Mouse (Mus musculus) midbrain, postnatal 0 days (tissue): ENCODE results near the gene Tfap2b. TPM values are rescaled to one million over a fixed set of nuclear protein-coding genes. Genes with fewer than 3 reads are reported as not detected.

Experiments
- ATAC-seq: fragments of 200-750 bp; cut with Nextera tagmentation; 2 replicates; pipeline ENCODE4 v1.8.0; 2017; ENCODE audit warnings: moderate number of reproducible peaks, mild to moderate bottlenecking, moderate TSS enrichment, moderate library complexity; ENCODE audit not compliant: low FRiP score
- DNase-seq: peaks from one replicate; pipeline ENCODE4 v3.0.0-alpha.2; 2015; ENCODE audit warnings: low spot score
- H3K27ac ChIP-seq: fragments of 300-500 bp; sonication (generic); 2 replicates; pipeline ENCODE4 v1.5.1; 2014; ENCODE audit warnings: low read depth, mild to moderate bottlenecking, low read length, mixed read lengths
- H3K27me3 ChIP-seq: fragments of 300-500 bp; sonication (generic); 2 replicates; pipeline ENCODE4 v1.6.1; 2014; ENCODE audit warnings: low read length, control low read depth, mixed read lengths; ENCODE audit not compliant: insufficient read depth
- H3K36me3 ChIP-seq: fragments of 300-500 bp; sonication (generic); 2 replicates; pipeline ENCODE4 v1.6.1; 2014; ENCODE audit warnings: low read length, control low read depth, mixed read lengths; ENCODE audit not compliant: insufficient read depth
- H3K4me1 ChIP-seq: fragments of 300-500 bp; sonication (generic); 2 replicates; pipeline ENCODE4 v1.6.1; 2014; ENCODE audit warnings: mild to moderate bottlenecking, control low read depth, antibody characterized with exemption, low read length, mixed read lengths; ENCODE audit not compliant: insufficient read depth
- H3K4me2 ChIP-seq: fragments of 300-500 bp; sonication (generic); 2 replicates; pipeline ENCODE4 v1.6.1; 2014; ENCODE audit warnings: low read depth, mild to moderate bottlenecking, low read length, mixed read lengths; ENCODE audit not compliant: poor library complexity, severe bottlenecking
- H3K4me3 ChIP-seq: fragments of 300-500 bp; sonication (generic); 2 replicates; pipeline ENCODE4 v1.5.1; 2014; ENCODE audit warnings: low read depth, mild to moderate bottlenecking, low read length, moderate library complexity
- H3K9ac ChIP-seq: fragments of 300-500 bp; sonication (generic); replicated peaks from 2 replicates; pipeline ENCODE4 v1.6.1; 2014; ENCODE audit warnings: mild to moderate bottlenecking, low read length, moderate library complexity, mixed read lengths; ENCODE audit not compliant: poor library complexity, severe bottlenecking
- H3K9me3 ChIP-seq: fragments of 300-500 bp; sonication (generic); 2 replicates; pipeline ENCODE4 v1.6.1; 2016; ENCODE audit warnings: low read length, control low read depth
- CTCF ChIP-seq: IDR thresholded peaks from 2 replicates; pipeline ENCODE4 v1.5.1; 2016; ENCODE audit warnings: antibody characterized with exemption, mild to moderate bottlenecking
- WGBS: fragments of 180-500 bp; shearing (Covaris S2); extraction: QIAGEN DNeasy Blood & Tissue Kit; methylation state at CpG from one replicate; pipeline ENCODE4 v1.1.7; 2014; 5-methylcytosine and 5-hydroxymethylcytosine counted together
- polyA plus RNA-seq: library from polyadenylated mRNA; unstranded; fragments of >200 nt; fragmentation: Nextera tagmentation; extraction: Ambion mirVana; gene quantifications from 2 replicates; pipeline ENCODE4 v1.2.1, GENCODE M21; 2015
- total RNA-seq: library from RNA; depleted of rRNA; stranded (reverse); fragments of >200 nt; gene quantifications from 2 replicates; pipeline ENCODE4 v1.2.3, GENCODE M21; 2014

The Tfap2b gene
- total and polyA plus RNA-seq, 2 experiments from 2014 or later: 86.4 to 172 TPM

- peak overlapping the region; percentile 68 for H3K27ac ChIP-seq
- WGBS: under 1% methylated on average over 35 of the region's 36 CpGs
- ATAC-seq: no peak
- peak overlapping the region; percentile 37 for H3K4me3 ChIP-seq
- no peaks in the 10 kb centered on the region for H3K36me3 ChIP-seq
- peaks cover 80% of the 10 kb centered on the region for H3K27me3 ChIP-seq
- H3K9ac ChIP-seq: peak overlapping the region; percentile 48
- DNase-seq: no peak
- TF ChIP-seq CTCF: no peak
- H3K9me3 ChIP-seq: no peaks in the 10 kb centered on the region
- H3K4me2 ChIP-seq: peak overlapping the region; percentile 26
- no peaks in the 10 kb centered on the region for H3K4me1 ChIP-seq
Observed at GRCm38 (mm10) chr1:19213851-19214395, 5.2 kb downstream of the Tfap2b start.

- peaks cover 83% of the 10 kb centered on the region for H3K27me3 ChIP-seq
- no peak for TF ChIP-seq CTCF
- ATAC-seq (no peak; the same call in 1 of the 2 replicates), DNase-seq (no peak)
- H3K36me3 ChIP-seq: no peaks in the 10 kb centered on the region
- H3K9ac ChIP-seq: 0 out of 2 replicates have a peak overlapping the region, but pooled peaks have one; percentile 36
- H3K27ac ChIP-seq: no peak overlapping the region
- peak overlapping the region; percentile 37 for H3K4me3 ChIP-seq
- 1% methylated on average over 16 of the region's 16 CpGs for WGBS
- no peaks in the 10 kb centered on the region for H3K4me1 ChIP-seq
- H3K4me2 ChIP-seq: peak overlapping the region; percentile 39
- no peaks in the 10 kb centered on the region for H3K9me3 ChIP-seq
Observed at GRCm38 (mm10) chr1:19217391-19217790, 8.7 kb downstream of the Tfap2b start.

GRCm38 (mm10) chr1:19218221-19218620 is 9.5 kb downstream of the Tfap2b start:
- ATAC-seq: no peak
- H3K4me3 ChIP-seq: 0 out of 2 replicates have a peak overlapping the region, but pooled peaks have one; percentile 37
- H3K4me2 ChIP-seq: peak overlapping the region; percentile 39

GRCm38 (mm10) chr1:19219381-19219780 is 10.7 kb downstream of the Tfap2b start:
- H3K9ac ChIP-seq: no peak overlapping the region
- H3K36me3 ChIP-seq: no peaks in the 10 kb centered on the region
- no peak for TF ChIP-seq CTCF
- DNase-seq (no peak), ATAC-seq (no peak)
- H3K4me3 ChIP-seq: no peak overlapping the region
- H3K27ac ChIP-seq: 0 out of 2 replicates have a peak overlapping the region, but pooled peaks have one; percentile 0
- peak overlapping the region; percentile 28; the same call in 1 of the 2 replicates for H3K4me2 ChIP-seq
- H3K9me3 ChIP-seq: no peaks in the 10 kb centered on the region
- peaks cover 86% of the 10 kb centered on the region for H3K27me3 ChIP-seq
- H3K4me1 ChIP-seq: no peaks in the 10 kb centered on the region

More at GRCm38 (mm10) chr1:19218221-19218620, 9.5 kb downstream of the Tfap2b start:
- H3K9me3 ChIP-seq: no peaks in the 10 kb centered on the region
- H3K9ac ChIP-seq: peak overlapping the region; percentile 36; the same call in 1 of the 2 replicates
- 1% methylated on average over 7 of the region's 7 CpGs for WGBS
- no peaks in the 10 kb centered on the region for H3K36me3 ChIP-seq
- no peak for DNase-seq
- H3K27ac ChIP-seq: peak overlapping the region; percentile 62; the same call in 1 of the 2 replicates
- TF ChIP-seq CTCF: no peak
- H3K4me1 ChIP-seq: no peaks in the 10 kb centered on the region
- H3K27me3 ChIP-seq: peaks cover 83% of the 10 kb centered on the region

- H3K9me3 ChIP-seq: no peaks in the 10 kb centered on the region
- ATAC-seq (no peak), DNase-seq (no peak)
- TF ChIP-seq CTCF: no peak
- H3K9ac ChIP-seq: no peak overlapping the region
- H3K36me3 ChIP-seq: no peaks in the 10 kb centered on the region
- H3K27ac ChIP-seq: peak overlapping the region; percentile 2; the same call in 1 of the 2 replicates
- peak overlapping the region; percentile 28 for H3K4me2 ChIP-seq
- H3K4me3 ChIP-seq: no peak overlapping the region
- 0% methylated on average over 1 of the region's 1 CpGs for WGBS
- H3K4me1 ChIP-seq: no peaks in the 10 kb centered on the region
- peaks cover 86% of the 10 kb centered on the region for H3K27me3 ChIP-seq
Observed at GRCm38 (mm10) chr1:19220564-19220963, 11.8 kb downstream of the Tfap2b start.

GRCm38 (mm10) chr1:19221601-19222000 is 12.9 kb downstream of the Tfap2b start:
- Histone ChIP-seq H3K27me3 (peaks cover 86% of the 10 kb centered on the region), H3K36me3 (no peaks in the 10 kb centered on the region), H3K4me2 (peak overlapping the region; percentile 16), H3K4me1 (no peaks in the 10 kb centered on the region), H3K27ac (no peak overlapping the region; the same call in 1 of the 2 replicates), H3K9me3 (no peaks in the 10 kb centered on the region), H3K9ac (no peak overlapping the region), H3K4me3 (no peak overlapping the region)
- no peak for ATAC-seq
- 1% methylated on average over 7 of the region's 7 CpGs for WGBS
- no peak for TF ChIP-seq CTCF
- DNase-seq: no peak
